Mouse (Mus musculus) liver, embryonic 15.5 days (tissue): ENCODE data around the gene Ndufv3. TPM values are rescaled to one million over a fixed set of nuclear protein-coding genes. Genes with fewer than 3 reads are reported as not detected.

Experiments used
- ATAC-seq: fragments of 200-750 bp; cut with Nextera tagmentation; 2 replicates; pipeline ENCODE4 v1.8.0; 2017; ENCODE audit warnings: moderate number of reproducible peaks, mild to moderate bottlenecking, moderate library complexity; ENCODE audit not compliant: insufficient read depth
- H3K27ac ChIP-seq: fragments of 300-500 bp; sonication (generic); replicated peaks from 2 replicates; pipeline ENCODE4 v1.5.1; 2015; ENCODE audit warnings: mild to moderate bottlenecking, inconsistent platforms
- H3K27me3 ChIP-seq: fragments of 300-500 bp; sonication (generic); 2 replicates; pipeline ENCODE4 v1.6.1; 2015; ENCODE audit warnings: mild to moderate bottlenecking, inconsistent platforms
- H3K36me3 ChIP-seq: fragments of 300-500 bp; sonication (generic); replicated peaks from 2 replicates; pipeline ENCODE4 v1.6.1; 2015; ENCODE audit warnings: moderate library complexity, mild to moderate bottlenecking, inconsistent platforms
- H3K4me1 ChIP-seq: fragments of 300-500 bp; sonication (generic); replicated peaks from 2 replicates; pipeline ENCODE4 v1.6.1; 2015; ENCODE audit warnings: inconsistent platforms
- H3K4me2 ChIP-seq: fragments of 300-500 bp; sonication (generic); 2 replicates; pipeline ENCODE4 v1.6.1; 2015; ENCODE audit warnings: moderate library complexity, mild to moderate bottlenecking, inconsistent platforms
- H3K4me3 ChIP-seq: fragments of 300-500 bp; sonication (generic); replicated peaks from 2 replicates; pipeline ENCODE4 v1.5.1; 2015; ENCODE audit warnings: mild to moderate bottlenecking, inconsistent platforms
- H3K9ac ChIP-seq: fragments of 300-500 bp; sonication (generic); 2 replicates; pipeline ENCODE4 v1.6.1; 2015; ENCODE audit warnings: moderate library complexity, mild to moderate bottlenecking, inconsistent platforms
- H3K9me3 ChIP-seq: fragments of 300-500 bp; sonication (generic); replicated peaks from 2 replicates; pipeline ENCODE4 v1.6.1; 2016; ENCODE audit warnings: inconsistent platforms
- WGBS: fragments of 180-500 bp; shearing (Covaris S2); methylation state at CpG from one replicate; pipeline ENCODE4 v1.1.7; 2015; ENCODE audit warnings: mixed read lengths; ENCODE audit not compliant: insufficient replicate concordance; 5-methylcytosine and 5-hydroxymethylcytosine counted together
- polyA plus RNA-seq: library from polyadenylated mRNA; unstranded; fragments of >200 nt; fragmentation: Nextera tagmentation; extraction: Ambion mirVana; gene quantifications from 2 replicates; pipeline ENCODE4 v1.2.1, GENCODE M21; 2015

Ndufv3 gene
- polyA plus RNA-seq: 160 TPM in 2 replicates

DNA sequence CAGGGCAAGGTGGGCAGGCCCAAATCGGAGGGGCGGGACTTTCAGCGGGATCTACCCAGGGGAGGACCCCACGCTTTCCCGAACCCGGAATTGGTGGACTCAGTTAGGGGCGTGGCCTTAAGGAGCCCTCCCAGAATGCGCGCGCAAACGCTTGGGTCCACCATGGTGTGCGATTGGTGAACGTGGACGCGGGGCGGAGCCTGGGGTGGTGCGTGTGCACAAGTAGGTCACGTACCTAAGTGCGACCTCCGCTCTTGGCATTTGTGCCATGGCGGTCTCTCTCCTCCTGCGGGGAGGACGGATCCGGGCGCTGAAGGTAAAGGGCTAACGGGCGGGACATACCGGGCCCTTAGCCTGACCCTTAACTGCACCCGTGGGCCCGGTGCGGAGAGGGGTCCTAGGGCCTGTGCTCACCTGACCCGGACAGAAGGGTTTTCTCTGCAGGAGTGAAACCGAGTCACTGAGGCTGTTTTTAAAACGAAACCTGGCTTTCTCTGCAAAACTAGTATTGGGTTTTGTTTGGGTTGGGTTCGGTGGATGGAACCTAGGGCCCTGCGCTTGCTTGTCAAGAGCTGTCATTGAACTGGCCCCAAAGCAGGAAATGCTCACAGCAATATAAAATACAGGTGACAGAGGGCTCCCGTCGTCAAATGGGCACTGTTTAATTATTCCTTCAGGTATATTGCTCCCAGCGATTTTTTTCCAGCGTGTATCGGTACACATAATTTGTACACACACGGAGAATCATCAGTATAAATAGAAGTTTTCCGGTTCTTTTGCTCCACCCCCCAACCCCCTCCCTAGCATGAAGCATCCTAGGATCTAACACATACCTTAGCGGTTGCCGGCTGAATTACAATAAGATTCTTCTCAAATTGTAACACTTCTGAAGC lies at the start of gene Ndufv3, which contains the start of gene Wdr4:
Gene Ndufv3 (plus strand): TSS at position 170 of the 893 bp plus-strand sequence.
Gene Wdr4 (minus strand): TSS at position 35 of the 893 bp plus-strand sequence.
- H3K4me1 ChIP-seq: peaks cover 25% of the 10 kb centered on the region
- WGBS: 1% methylated on average over 45 of the region's 45 CpGs
- peaks cover 21% of the 10 kb centered on the region for H3K36me3 ChIP-seq
- H3K4me2 ChIP-seq: peak within 1 kb of the TSS; percentile 92
- peaks cover 11% of the 10 kb centered on the region; the same call in 1 of the 2 replicates for H3K27me3 ChIP-seq
- H3K4me3 ChIP-seq: peak within 1 kb of the TSS; percentile 85
- peak within 1 kb of the TSS; percentile 77 for H3K27ac ChIP-seq
- ATAC-seq: peak; percentile 94
- no peaks in the 10 kb centered on the region for H3K9me3 ChIP-seq
- H3K9ac ChIP-seq: peak within 1 kb of the TSS; percentile 75

DNA sequence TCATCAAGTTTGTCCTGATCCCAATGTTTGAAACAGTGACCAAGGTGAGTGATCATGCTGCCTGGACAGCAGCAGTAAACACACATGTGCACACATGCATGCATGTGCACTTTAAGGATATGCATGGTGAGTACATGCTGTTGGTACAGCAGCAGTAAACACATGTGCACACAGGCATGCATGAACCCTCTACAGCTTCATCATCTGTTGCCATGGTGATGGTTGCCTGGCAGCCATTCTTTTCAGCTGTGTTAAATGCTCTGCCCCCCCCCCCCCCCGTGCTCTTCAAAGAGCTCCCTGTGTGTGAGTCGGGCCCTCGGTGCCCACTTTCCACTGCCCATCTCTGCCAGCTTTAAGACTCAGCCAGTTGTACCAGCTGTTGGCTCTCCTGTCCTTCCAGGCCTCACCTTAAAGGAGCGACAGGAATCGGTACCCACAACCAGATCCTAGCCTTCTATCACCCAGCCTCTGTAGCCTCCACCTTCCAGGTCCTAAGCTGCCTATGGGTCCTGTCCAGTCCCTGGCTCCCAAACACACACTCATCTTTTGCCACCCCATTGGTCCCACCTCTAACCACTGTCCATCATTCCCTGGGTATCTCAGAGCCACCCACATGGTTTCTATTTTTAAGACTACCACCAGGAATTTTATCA lies 49.0 kb upstream of the Ndufv3 start:
- H3K36me3 ChIP-seq: no peaks in the 10 kb centered on the region
- ATAC-seq: no peak

DNA sequence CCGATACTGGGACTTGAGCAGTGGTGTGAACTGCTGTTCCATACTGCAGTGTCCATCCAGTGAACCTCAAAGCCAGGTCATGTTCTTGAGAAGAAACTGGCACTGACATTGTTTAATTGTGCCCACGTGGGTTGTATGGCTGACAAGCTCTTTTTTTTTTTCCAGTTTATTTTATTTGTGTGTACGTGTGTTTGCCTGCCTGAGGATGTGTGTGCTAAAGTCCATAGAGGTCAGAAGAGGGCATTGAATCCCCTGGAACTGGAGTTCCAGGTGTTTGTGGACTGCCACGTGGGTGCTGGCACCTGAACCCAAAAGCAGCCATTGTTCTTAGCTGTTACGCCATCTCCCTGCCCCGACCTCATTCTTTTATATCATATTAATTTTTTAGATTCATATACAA lies 45.5 kb upstream of the Ndufv3 start:
- 0 out of 2 replicates have a peak, but pooled peaks cover 5% of the 10 kb centered on the region for H3K4me1 ChIP-seq
- H3K27me3 ChIP-seq: no peaks in the 10 kb centered on the region
- no peak overlapping the region for H3K4me3 ChIP-seq
- no peaks in the 10 kb centered on the region for H3K36me3 ChIP-seq
- no peak overlapping the region for H3K9ac ChIP-seq
- no peaks in the 10 kb centered on the region for H3K9me3 ChIP-seq
- ATAC-seq: no peak
- 54% methylated on average over 6 of the region's 6 CpGs for WGBS
- no peak overlapping the region for H3K27ac ChIP-seq
- no peak overlapping the region for H3K4me2 ChIP-seq

More for the DNA sequence above, 49.0 kb upstream of the Ndufv3 start:
- Histone ChIP-seq H3K9ac (no peak overlapping the region), H3K9me3 (no peaks in the 10 kb centered on the region), H3K27ac (no peak overlapping the region), H3K4me3 (no peak overlapping the region), H3K4me2 (no peak overlapping the region), H3K27me3 (no peaks in the 10 kb centered on the region), H3K4me1 (no peaks in the 10 kb centered on the region)
- WGBS: 78% methylated on average over 5 of the region's 5 CpGs

DNA sequence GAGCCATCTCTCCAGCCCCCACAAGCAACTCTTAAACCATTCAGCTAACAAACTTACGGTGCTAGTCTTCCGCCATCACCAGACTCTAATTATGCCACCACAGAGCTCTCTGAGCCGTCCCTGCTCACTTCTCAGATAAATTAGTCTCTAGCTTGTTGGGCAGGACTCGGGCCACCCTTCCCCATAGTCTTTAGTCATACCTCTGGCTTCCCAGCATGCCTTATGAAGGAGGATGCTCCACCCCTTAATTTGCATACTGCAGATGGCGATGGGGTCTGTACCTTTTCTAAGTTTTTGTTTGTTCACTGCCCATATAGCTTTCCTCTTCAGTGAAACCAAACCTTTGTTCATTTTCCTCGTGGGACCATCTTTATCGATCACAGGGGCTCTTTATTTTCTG lies 41.3 kb upstream of the Ndufv3 start:
- Histone ChIP-seq H3K27ac (no peak overlapping the region), H3K4me3 (no peak overlapping the region), H3K9me3 (no peaks in the 10 kb centered on the region), H3K27me3 (no peaks in the 10 kb centered on the region), H3K4me2 (no peak overlapping the region), H3K9ac (no peak overlapping the region), H3K4me1 (0 out of 2 replicates have a peak, but pooled peaks cover 7% of the 10 kb centered on the region), H3K36me3 (no peaks in the 10 kb centered on the region)
- 60% methylated on average over 7 of the region's 7 CpGs for WGBS
- no peak for ATAC-seq

DNA sequence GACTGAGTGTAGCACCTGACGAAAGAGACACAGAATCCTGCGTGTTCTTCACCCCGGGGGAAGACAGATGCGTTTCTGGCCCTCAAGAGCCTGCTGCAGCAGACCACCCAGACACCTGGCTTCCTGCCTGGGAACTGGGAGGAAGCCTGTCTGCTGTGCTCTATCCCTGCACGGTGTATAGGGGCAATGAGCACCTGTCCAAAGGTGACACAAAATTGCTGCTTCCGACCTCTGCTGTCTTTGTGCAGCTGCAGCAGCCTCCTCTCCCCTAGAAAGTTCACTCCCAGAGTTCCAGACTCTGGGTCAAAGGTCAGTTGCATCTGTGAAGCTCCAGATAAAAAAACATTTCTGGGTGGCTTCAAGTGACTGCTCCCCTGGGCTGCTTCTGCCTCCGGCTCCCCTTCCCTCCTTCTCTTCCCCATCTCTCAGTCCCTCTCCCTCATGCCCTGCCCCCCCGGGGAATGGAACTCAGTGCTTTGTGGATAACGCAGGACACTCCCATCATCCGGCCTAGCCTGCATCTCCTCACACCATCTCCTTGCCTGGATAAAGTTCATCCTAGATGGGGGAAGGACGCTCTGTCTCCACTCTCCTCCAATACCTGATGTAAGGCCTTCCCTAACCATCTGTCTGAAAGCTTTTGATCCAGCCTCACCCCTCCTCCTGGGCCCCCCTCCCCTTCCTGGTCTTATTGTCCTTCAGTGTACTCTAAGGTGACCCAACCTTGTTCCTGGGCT lies 40.6 kb upstream of the Ndufv3 start:
- H3K27me3 ChIP-seq: no peaks in the 10 kb centered on the region
- H3K4me3 ChIP-seq: no peak overlapping the region
- ATAC-seq: no peak
- no peaks in the 10 kb centered on the region for H3K9me3 ChIP-seq
- WGBS: 52% methylated on average over 11 of the region's 11 CpGs
- H3K36me3 ChIP-seq: no peaks in the 10 kb centered on the region
- H3K4me1 ChIP-seq: 0 out of 2 replicates have a peak, but pooled peaks cover 7% of the 10 kb centered on the region
- no peak overlapping the region for H3K4me2 ChIP-seq
- no peak overlapping the region for H3K9ac ChIP-seq
- no peak overlapping the region for H3K27ac ChIP-seq

DNA sequence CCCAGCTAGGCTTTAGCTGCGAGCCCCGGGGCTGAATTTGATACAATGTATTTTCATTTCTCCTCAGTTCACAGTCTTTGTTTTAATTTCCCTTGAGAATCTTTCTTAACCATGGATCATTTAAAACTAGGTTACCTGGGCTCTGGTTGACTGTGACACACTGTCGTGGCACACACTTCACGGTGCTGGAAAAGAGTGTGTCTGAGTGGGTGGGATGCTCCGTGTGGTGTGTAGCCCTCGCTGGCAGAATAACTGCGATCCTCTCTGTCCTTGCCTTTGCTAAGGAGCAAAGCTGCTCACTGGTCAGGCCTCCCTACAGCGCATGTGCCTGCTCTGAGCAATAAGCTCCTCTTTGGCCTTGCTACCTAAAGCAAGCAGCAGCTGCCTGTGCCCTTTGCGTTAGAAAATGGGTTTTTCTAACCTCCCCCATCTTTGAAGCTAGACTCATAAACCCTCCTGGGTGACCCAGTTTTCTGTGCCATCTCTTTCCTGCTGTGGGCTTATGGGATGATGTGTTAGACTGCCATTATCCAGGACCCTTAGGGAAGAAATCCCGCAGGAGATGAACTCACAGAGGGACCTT lies 33.2 kb upstream of the Ndufv3 start:
- WGBS: 71% methylated on average over 10 of the region's 10 CpGs
- no peak for ATAC-seq
- H3K4me2 ChIP-seq: no peak overlapping the region
- no peak overlapping the region for H3K27ac ChIP-seq
- H3K27me3 ChIP-seq: no peaks in the 10 kb centered on the region
- H3K36me3 ChIP-seq: no peaks in the 10 kb centered on the region
- no peaks in the 10 kb centered on the region for H3K9me3 ChIP-seq
- H3K4me1 ChIP-seq: no peaks in the 10 kb centered on the region
- H3K4me3 ChIP-seq: no peak overlapping the region
- no peak overlapping the region for H3K9ac ChIP-seq

DNA sequence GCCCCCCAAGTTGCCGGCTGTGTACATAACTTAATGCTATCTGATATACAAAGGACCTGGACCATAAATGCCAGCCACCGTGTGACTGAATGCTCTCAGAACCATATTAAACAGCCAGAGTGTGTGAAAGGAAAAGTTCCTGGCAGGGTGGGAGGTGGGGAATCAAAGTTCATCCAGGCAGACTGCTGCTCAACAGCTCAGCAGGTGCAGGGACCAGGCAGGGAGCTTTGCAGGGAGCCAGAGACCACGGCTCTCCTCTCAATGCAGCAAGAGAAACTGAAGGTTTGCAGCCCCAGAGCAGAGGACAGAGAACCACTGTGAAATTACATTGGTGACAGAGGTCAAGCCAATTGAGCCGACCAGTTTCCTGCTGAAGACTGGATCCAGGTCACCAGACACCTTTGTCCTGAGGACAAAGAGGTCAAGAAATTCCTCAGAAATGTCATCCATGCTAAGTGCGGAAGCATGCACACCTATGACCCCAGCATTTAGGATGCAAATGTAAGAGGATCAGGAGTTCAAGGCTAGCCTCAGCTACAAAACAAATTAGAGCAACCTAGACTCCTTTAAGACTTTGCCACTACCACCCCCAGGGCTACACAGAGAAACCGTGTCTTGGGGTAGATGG lies 32.4 kb upstream of the Ndufv3 start:
- Histone ChIP-seq H3K4me2 (no peak overlapping the region), H3K4me1 (no peaks in the 10 kb centered on the region), H3K27ac (no peak overlapping the region), H3K9ac (no peak overlapping the region), H3K9me3 (no peaks in the 10 kb centered on the region), H3K27me3 (no peaks in the 10 kb centered on the region), H3K4me3 (no peak overlapping the region), H3K36me3 (no peaks in the 10 kb centered on the region)
- 41% methylated on average over 6 of the region's 6 CpGs for WGBS
- ATAC-seq: no peak

DNA sequence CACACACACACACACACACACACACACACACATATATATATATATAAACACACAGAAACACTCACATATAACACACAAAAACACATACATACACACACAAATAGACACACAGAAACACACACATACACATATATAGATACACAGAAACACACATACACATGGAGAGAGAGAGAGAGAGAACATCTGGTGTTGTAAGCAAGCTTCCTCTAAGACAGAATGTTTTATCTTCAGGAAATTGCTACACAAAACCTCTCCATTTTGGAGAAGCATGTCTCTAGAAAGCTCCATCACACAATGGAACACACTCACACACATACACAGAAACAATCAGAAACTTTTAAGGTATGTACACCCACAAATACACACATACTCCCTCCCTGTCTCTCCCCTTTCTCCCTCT lies 28.6 kb upstream of the Ndufv3 start:
- no peak overlapping the region for H3K4me3 ChIP-seq
- no peaks in the 10 kb centered on the region for H3K27me3 ChIP-seq
- peaks cover 15% of the 10 kb centered on the region for H3K36me3 ChIP-seq
- H3K4me1 ChIP-seq: no peaks in the 10 kb centered on the region
- no peaks in the 10 kb centered on the region for H3K9me3 ChIP-seq
- no peak overlapping the region for H3K4me2 ChIP-seq
- ATAC-seq: no peak
- H3K27ac ChIP-seq: no peak overlapping the region
- H3K9ac ChIP-seq: no peak overlapping the region

DNA sequence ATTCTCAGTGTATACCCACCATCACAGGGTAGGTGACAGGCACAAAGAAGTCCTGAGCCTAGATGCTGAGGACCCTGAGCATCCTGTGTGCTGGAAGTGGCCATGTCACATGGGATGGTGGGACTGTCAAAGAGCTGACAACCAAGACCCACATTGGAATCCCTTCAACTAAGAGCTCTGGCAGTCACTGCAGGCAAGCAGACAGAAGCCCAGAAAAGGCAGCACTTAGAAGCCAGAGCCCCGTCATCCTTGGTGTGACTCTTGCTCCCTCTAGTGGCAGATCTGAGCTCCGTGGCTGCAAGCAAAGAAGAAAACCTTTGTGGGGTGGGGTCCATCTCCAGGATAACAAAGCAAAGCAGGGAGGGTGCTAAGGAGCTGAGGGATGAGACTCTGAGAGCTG lies 27.5 kb upstream of the Ndufv3 start:
- Histone ChIP-seq H3K9ac (no peak overlapping the region), H3K27ac (no peak overlapping the region), H3K36me3 (peaks cover 23% of the 10 kb centered on the region), H3K9me3 (no peaks in the 10 kb centered on the region), H3K4me1 (no peaks in the 10 kb centered on the region), H3K27me3 (no peaks in the 10 kb centered on the region), H3K4me3 (no peak overlapping the region), H3K4me2 (no peak overlapping the region)
- WGBS: 0% methylated on average over 2 of the region's 2 CpGs
- ATAC-seq: no peak

DNA sequence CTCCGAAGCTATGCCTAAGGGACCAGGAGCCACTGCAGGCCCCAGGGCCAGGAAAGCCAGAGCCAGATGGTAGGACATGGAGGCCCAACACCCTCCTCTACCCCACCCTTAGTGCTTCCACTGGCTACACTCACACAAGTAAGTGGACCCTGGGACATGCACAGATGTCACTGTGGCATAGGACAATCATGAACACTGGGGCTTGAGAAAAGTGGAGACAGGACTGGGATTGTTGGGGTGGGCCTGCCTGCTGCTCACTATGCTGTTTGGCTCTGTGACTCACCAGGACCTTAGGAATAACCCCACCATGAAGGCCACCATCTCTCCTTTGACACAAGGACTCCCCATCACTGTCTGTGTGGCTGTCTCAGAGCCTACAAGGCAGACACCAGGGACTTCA lies 24.9 kb upstream of the Ndufv3 start:
- Histone ChIP-seq H3K9me3 (no peaks in the 10 kb centered on the region), H3K4me3 (no peak overlapping the region), H3K36me3 (peaks cover 49% of the 10 kb centered on the region), H3K27me3 (no peaks in the 10 kb centered on the region), H3K4me2 (no peak overlapping the region), H3K9ac (no peak overlapping the region), H3K27ac (no peak overlapping the region), H3K4me1 (no peaks in the 10 kb centered on the region)
- no peak for ATAC-seq
- WGBS: 80% methylated on average over 1 of the region's 1 CpGs
